Mouse (Mus musculus) frontal cortex, postnatal 10 days (tissue): Measurements from ENCODE around the gene Dok5.

Experiments used
- DNase-seq, 2 experiments: peaks; one replicate each; pipeline ENCODE4 v3.0.0; 2022; ENCODE audit warnings: low spot score in 2 of 2, mixed read lengths in 1 of 2

The Dok5 gene

GRCm38 (mm10) chr2:170857507-170857906 lies 125.9 kb downstream of the Dok5 start:
- no peak for DNase-seq

- DNase-seq = no peak
Observed at GRCm38 (mm10) chr2:170858640-170859039, 127.0 kb downstream of the Dok5 start.

- no peak for DNase-seq
Observed at GRCm38 (mm10) chr2:170860576-170860975, 129.0 kb downstream of the Dok5 start.

- no peak for DNase-seq
Observed at GRCm38 (mm10) chr2:170862799-170863198, 131.2 kb downstream of the Dok5 start.

GRCm38 (mm10) chr2:170863201-170863600 lies 131.6 kb downstream of the Dok5 start:
- no peak for DNase-seq

- no peak for DNase-seq
Observed at GRCm38 (mm10) chr2:170864043-170864442, 132.4 kb downstream of the Dok5 start.

GRCm38 (mm10) chr2:170864820-170865219 lies 133.2 kb downstream of the Dok5 start:
- DNase-seq = no peak

GRCm38 (mm10) chr2:170870566-170870965 lies 139.0 kb downstream of the Dok5 start:
- no peak for DNase-seq

- no peak for DNase-seq
Observed at GRCm38 (mm10) chr2:170871469-170871868, 139.9 kb downstream of the Dok5 start.

- DNase-seq = peak; percentile 41 to 77
Observed at GRCm38 (mm10) chr2:170873382-170873781, 141.8 kb downstream of the Dok5 start.

- DNase-seq = peak; percentile 57 to 79
Observed at GRCm38 (mm10) chr2:170877515-170877914, 145.9 kb downstream of the Dok5 start.

- no peak for DNase-seq
Observed at GRCm38 (mm10) chr2:170877936-170878335, 146.3 kb downstream of the Dok5 start.

GRCm38 (mm10) chr2:170884209-170884801 lies 152.7 kb downstream of the Dok5 start:
- DNase-seq = no peak

GRCm38 (mm10) chr2:170887984-170888383 lies 156.4 kb downstream of the Dok5 start:
- no peak for DNase-seq

GRCm38 (mm10) chr2:170895096-170895495 lies 163.5 kb downstream of the Dok5 start:
- DNase-seq = no peak

GRCm38 (mm10) chr2:170902204-170903028 lies 170.8 kb downstream of the Dok5 start:
- DNase-seq = no peak

- DNase-seq = no peak
Observed at GRCm38 (mm10) chr2:170903029-170903306, 171.4 kb downstream of the Dok5 start.

GRCm38 (mm10) chr2:170903367-170903766 lies 171.8 kb downstream of the Dok5 start:
- DNase-seq = no peak

- DNase-seq = peak in 1 of 2 experiments; percentile 27
Observed at GRCm38 (mm10) chr2:170912589-170913223, 181.1 kb downstream of the Dok5 start.

- no peak for DNase-seq
Observed at GRCm38 (mm10) chr2:170913863-170914262, 182.3 kb downstream of the Dok5 start.

GRCm38 (mm10) chr2:170915646-170916045 lies 184.0 kb downstream of the Dok5 start:
- DNase-seq = no peak

GRCm38 (mm10) chr2:170922260-170922659 lies 190.7 kb downstream of the Dok5 start:
- no peak for DNase-seq

- DNase-seq = no peak
Observed at GRCm38 (mm10) chr2:170924131-170924530, 192.5 kb downstream of the Dok5 start.
